Comparison of ENCODE assay signal across 8 mouse cellular contexts in the genomic region with DNA sequence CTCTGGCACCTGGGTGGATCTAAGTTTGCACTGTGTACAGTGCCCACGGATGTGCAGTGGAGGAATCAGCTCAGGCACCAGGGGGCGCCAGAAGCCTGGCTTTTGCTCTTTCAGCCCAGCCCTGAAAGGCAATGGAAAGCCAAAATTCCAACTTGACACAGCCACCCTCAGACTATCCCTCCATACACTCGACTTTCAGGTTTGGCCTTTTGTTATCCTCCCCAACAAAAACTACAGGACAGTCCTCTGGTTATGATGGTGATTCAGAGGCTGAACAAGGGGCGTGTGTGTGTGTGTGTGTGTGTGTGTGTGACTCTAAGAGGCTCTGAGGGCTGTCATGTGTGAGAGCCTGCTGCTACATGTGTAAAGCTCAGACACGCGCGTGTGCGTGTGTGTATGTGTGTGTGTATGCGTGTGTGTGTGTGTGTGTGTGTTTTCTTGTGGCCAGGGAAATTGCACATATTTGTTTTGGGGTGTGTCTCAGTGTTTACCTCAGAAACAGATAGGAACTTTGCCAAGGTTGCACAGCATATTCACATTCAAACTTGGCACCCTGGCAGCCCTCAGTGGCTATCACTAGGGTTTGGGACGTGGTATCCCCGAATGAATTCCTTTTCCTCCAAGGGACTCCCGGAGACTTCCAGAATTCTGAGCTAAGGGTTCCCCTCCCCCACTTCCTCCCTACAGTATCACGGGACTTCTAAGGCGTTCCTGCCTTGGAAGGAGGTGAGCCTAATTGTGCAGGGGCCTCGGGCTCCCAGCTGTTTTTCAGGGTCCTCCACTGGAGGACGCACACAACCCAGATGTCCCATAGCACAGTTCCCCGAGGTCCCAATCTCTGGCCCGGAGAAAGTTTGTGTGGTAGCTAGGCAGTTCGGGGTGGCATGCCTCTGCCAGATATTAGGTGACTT. TPM values are rescaled to one million over a fixed set of nuclear protein-coding genes. Genes with fewer than 3 reads are reported as not detected.
DNase-seq lines count a peak whose midpoint lies in the region; ATAC-seq and TF ChIP-seq lines count a peak whose summit lies in the region.

No protein-coding gene starts in this region.

- H3K9me3 ChIP-seq in MEL (replicated peaks; ENCODE audit: insufficient read depth, low read length): no peaks in the 10 kb centered on the region
- no peaks in the 10 kb centered on the region for H3K9me3 ChIP-seq in forebrain, embryonic 16.5 days (ENCODE audit: control insufficient read depth, low read length)

- DNase-seq in MEL (ENCODE audit: low read depth, low spot score): peak; percentile 87
- peak; percentile 90 to 94 for DNase-seq in cerebellum, adult 18-20 months
- peak; percentile 95 for DNase-seq in heart, postnatal 4 days
- peak; percentile 87 to 91 for DNase-seq in layer of hippocampus, postnatal 10 days (ENCODE audit: low spot score in 2 of 2)
- DNase-seq in lung, postnatal 14 days: peak; percentile 97
- peak; percentile 88 for DNase-seq in ovary, postnatal 36 days (ENCODE audit: low spot score)
- peak; percentile 91 for DNase-seq in thymus, postnatal 25 days

- no peak for TF ChIP-seq POLR2A in MEL (IDR thresholded peaks at IDR 0.05; ENCODE audit: control insufficient read depth in 1 of 2, insufficient read depth in 1 of 2, low read depth in 1 of 2, low read length in 2 of 2, poor library complexity in 1 of 2)

- TF ChIP-seq RAD21 in MEL (IDR thresholded peaks at IDR 0.05; ENCODE audit: low read depth, low read length): peak; percentile 94

- peak in 1 of 2 experiments; percentile 17; a peak in 1 of 4 replicates for TF ChIP-seq EP300 in MEL (IDR thresholded peaks at IDR 0.05; ENCODE audit: low read depth in 1 of 2, low read length in 2 of 2)

- H3K4me2 ChIP-seq in forebrain, embryonic 16.5 days (ENCODE audit: low read length): peak overlapping the region; percentile 55

- peaks cover 2 to 11% of the 10 kb centered on the region in 2 experiments; a peak in 3 of 4 replicates for H3K4me1 ChIP-seq in MEL (ENCODE audit: control insufficient read depth in 1 of 2, insufficient read depth in 2 of 2, low read length in 2 of 2)
- peaks cover 18% of the 10 kb centered on the region for H3K4me1 ChIP-seq in forebrain, embryonic 16.5 days (replicated peaks; ENCODE audit: control insufficient read depth, insufficient read depth, low read length)

- peaks cover 21% of the 10 kb centered on the region for H3K79me2 ChIP-seq in MEL (ENCODE audit: control insufficient read depth, insufficient read depth, low read length, poor library complexity)

- TF ChIP-seq CTCF in MEL (IDR thresholded peaks at IDR 0.05 in 2 of 3, conservative IDR thresholded peaks at IDR 0.05 in 1 of 3; ENCODE audit: control insufficient read depth in 1 of 3, insufficient read depth in 1 of 3, low read depth in 2 of 3, low read length in 3 of 3, poor library complexity in 1 of 3, severe bottlenecking in 1 of 3): peak; percentile 87 to 97 (median 95)

- H3K4me3 ChIP-seq in MEL (ENCODE audit: control insufficient read depth in 1 of 2, insufficient read depth in 1 of 2, low read depth in 2 of 2, low read length in 2 of 2): peak overlapping the region; percentile 98
- H3K4me3 ChIP-seq in forebrain, embryonic 16.5 days (replicated peaks; ENCODE audit: low read length): peak overlapping the region; percentile 38

- peak overlapping the region; percentile 95 for H3K9ac ChIP-seq in MEL (ENCODE audit: control insufficient read depth, low read depth, low read length, poor library complexity, severe bottlenecking)
- peak overlapping the region; percentile 49; the same call in 1 of the 2 replicates for H3K9ac ChIP-seq in forebrain, embryonic 16.5 days (replicated peaks; ENCODE audit: low read depth, low read length)

- H3K36me3 ChIP-seq in MEL (ENCODE audit: control insufficient read depth in 1 of 2, insufficient read depth in 2 of 2, low read length in 2 of 2): peaks cover 0 to 3% of the 10 kb centered on the region in 2 experiments; a peak in 2 of 4 replicates
- H3K36me3 ChIP-seq in forebrain, embryonic 16.5 days (ENCODE audit: control insufficient read depth, insufficient read depth): no peaks in the 10 kb centered on the region

- 5% methylated on average over 19 of the region's 19 CpGs for WGBS in forebrain, embryonic 16.5 days

- H3K27ac ChIP-seq in MEL (ENCODE audit: control insufficient read depth, low read depth, low read length): peak overlapping the region; percentile 93
- no peak overlapping the region for H3K27ac ChIP-seq in forebrain, embryonic 16.5 days (ENCODE audit: low read length)

- ATAC-seq in forebrain, embryonic 16.5 days: peak; percentile 87

- no peaks in the 10 kb centered on the region for H3K27me3 ChIP-seq in MEL (ENCODE audit: control insufficient read depth in 1 of 2, insufficient read depth in 2 of 2, low read length in 2 of 2)
- peaks cover 23% of the 10 kb centered on the region; the same call in 1 of the 2 replicates for H3K27me3 ChIP-seq in forebrain, embryonic 16.5 days (replicated peaks; ENCODE audit: control insufficient read depth, insufficient read depth, low read length)

TF ChIP-seq in MEL, 35 proteins besides CTCF, POLR2A, EP300 and RAD21 (continues in another document):
- TF ChIP-seq NELFE (IDR thresholded peaks at IDR 0.05; ENCODE audit: low read depth, low read length): no peak
- 0 out of 2 replicates have a peak, but pooled peaks have one; percentile 42 for TF ChIP-seq RCOR1 (IDR thresholded peaks at IDR 0.05; ENCODE audit: low read depth, low read length)
- TF ChIP-seq UBTF (IDR thresholded peaks at IDR 0.05; ENCODE audit: borderline replicate concordance, insufficient read depth, low read depth, low read length): no peak
- TF ChIP-seq TCF12 (IDR thresholded peaks at IDR 0.05; ENCODE audit: low read depth, low read length): no peak
- no peak for TF ChIP-seq NRF1 (IDR thresholded peaks at IDR 0.05; ENCODE audit: insufficient read depth, low read depth, low read length, poor library complexity, severe bottlenecking)
- no peak for TF ChIP-seq E2F4 (IDR thresholded peaks at IDR 0.05; ENCODE audit: borderline replicate concordance, low read depth, low read length)
- TF ChIP-seq MEF2A (IDR thresholded peaks at IDR 0.05; ENCODE audit: extremely low read depth, insufficient replicate concordance, low read depth, low read length, poor library complexity, severe bottlenecking): no peak
- no peak for TF ChIP-seq MAFK (IDR thresholded peaks at IDR 0.05; ENCODE audit: borderline replicate concordance, low read depth, low read length)
- no peak for TF ChIP-seq ZKSCAN1 (IDR thresholded peaks at IDR 0.05; ENCODE audit: low read depth, low read length)
- 0 out of 2 replicates have a peak, but pooled peaks have one; percentile 50 for TF ChIP-seq MAZ (IDR thresholded peaks at IDR 0.05; ENCODE audit: low read depth, low read length)
- peak; percentile 76 for TF ChIP-seq MXI1 (IDR thresholded peaks at IDR 0.05; ENCODE audit: low read depth, low read length)
- TF ChIP-seq GABPA (IDR thresholded peaks at IDR 0.05; ENCODE audit: low read depth, low read length): no peak
- peak; percentile 76 for TF ChIP-seq SIN3A (IDR thresholded peaks at IDR 0.05; ENCODE audit: low read length)
- TF ChIP-seq USF2 (IDR thresholded peaks at IDR 0.05; ENCODE audit: borderline replicate concordance in 1 of 2, insufficient read depth in 1 of 2, low read depth in 1 of 2, low read length in 2 of 2): no peak
- TF ChIP-seq ZC3H11A (IDR thresholded peaks at IDR 0.05; ENCODE audit: low read depth, low read length): peak; percentile 85
- no peak for TF ChIP-seq JUND (IDR thresholded peaks at IDR 0.05; ENCODE audit: low read depth, low read length)
- TF ChIP-seq ELF1 (IDR thresholded peaks at IDR 0.05; ENCODE audit: low read depth, low read length): no peak
- peak; percentile 94 for TF ChIP-seq SMC3 (IDR thresholded peaks at IDR 0.05; ENCODE audit: low read depth, low read length)
- TF ChIP-seq POLR2AphosphoS2 (IDR thresholded peaks at IDR 0.05; ENCODE audit: low read length): no peak
- no peak for TF ChIP-seq ZMIZ1 (IDR thresholded peaks at IDR 0.05; ENCODE audit: low read depth, low read length)
- TF ChIP-seq MAX (IDR thresholded peaks at IDR 0.05; ENCODE audit: low read length): peak; percentile 55; the same call in 1 of the 2 replicates
- peak; percentile 78 for TF ChIP-seq BHLHE40 (IDR thresholded peaks at IDR 0.05; ENCODE audit: borderline replicate concordance, low read depth, low read length)
- peak; percentile 7; the same call in 1 of the 2 replicates for TF ChIP-seq GATA1 (IDR thresholded peaks at IDR 0.05; ENCODE audit: low read depth, low read length)

RNA-seq across cellular contexts. Expression of a gene that starts 0.7 kb away (rescaled TPM):
- 31.1 and 34.9 TPM in 2 replicates for total RNA-seq in MEL (2012; rRNA removed)
- 10 to 100 TPM in 1 of 2 experiments, not detected in 1; 50.2 TPM for polyA plus RNA-seq in MEL (2012; ENCODE audit: insufficient read depth in 1 of 2, insufficient read length in 2 of 2, low read depth in 1 of 2, low replicate concordance in 2 of 2, missing spikeins in 1 of 2)
- polyA plus RNA-seq in forebrain, embryonic 16.5 days (2015; fragmentation: Nextera tagmentation; extraction: Ambion mirVana): 4.3 and 5.1 TPM in 2 replicates
- 10 to 100 TPM; 41.7 to 42.1 TPM for total RNA-seq in heart, postnatal 4 days (2021)
- 1 to 10 TPM; 6.9 to 7.1 TPM for total RNA-seq in layer of hippocampus, postnatal 10 days (2021)

RNA-seq across cellular contexts. Expression of a gene that starts 21.2 kb away (rescaled TPM):
- 0.33 and 0.42 TPM in 2 replicates for total RNA-seq in MEL (2012; rRNA removed)
- under 1 TPM in 1 of 2 experiments, not detected in 1; 0.39 TPM for polyA plus RNA-seq in MEL (2012; ENCODE audit: insufficient read depth in 1 of 2, insufficient read length in 2 of 2, low read depth in 1 of 2, low replicate concordance in 2 of 2, missing spikeins in 1 of 2)
- 114 and 117 TPM in 2 replicates for polyA plus RNA-seq in forebrain, embryonic 16.5 days (2015; fragmentation: Nextera tagmentation; extraction: Ambion mirVana)
- 10 to 100 TPM; 68.8 to 73.0 TPM for total RNA-seq in heart, postnatal 4 days (2021)
- 100 to 1,000 TPM; 263 to 291 TPM for total RNA-seq in layer of hippocampus, postnatal 10 days (2021)

RNA-seq across cellular contexts. Expression of a gene that starts 24.6 kb away (rescaled TPM):
- 11.8 and 12.1 TPM in 2 replicates for total RNA-seq in MEL (2012; rRNA removed)
- polyA plus RNA-seq in MEL (2012; ENCODE audit: insufficient read depth in 1 of 2, insufficient read length in 2 of 2, low read depth in 1 of 2, low replicate concordance in 2 of 2, missing spikeins in 1 of 2): 10 to 100 TPM in 1 of 2 experiments, not detected in 1; 13.9 TPM
- 5.7 and 7.0 TPM in 2 replicates for polyA plus RNA-seq in forebrain, embryonic 16.5 days (2015; fragmentation: Nextera tagmentation; extraction: Ambion mirVana)
- total RNA-seq in heart, postnatal 4 days (2021): 1 to 10 TPM; 8.9 TPM
- total RNA-seq in layer of hippocampus, postnatal 10 days (2021): 1 to 10 TPM; 4.0 to 5.5 TPM

RNA-seq across cellular contexts. Expression of a gene that starts 26.3 kb away (rescaled TPM):
- total RNA-seq in MEL (2012; rRNA removed): 29.1 and 36.1 TPM in 2 replicates
- 10 to 100 TPM in 1 of 2 experiments, not detected in 1; 37.1 TPM for polyA plus RNA-seq in MEL (2012; ENCODE audit: insufficient read depth in 1 of 2, insufficient read length in 2 of 2, low read depth in 1 of 2, low replicate concordance in 2 of 2, missing spikeins in 1 of 2)
- polyA plus RNA-seq in forebrain, embryonic 16.5 days (2015; fragmentation: Nextera tagmentation; extraction: Ambion mirVana): 3.9 and 4.5 TPM in 2 replicates
- 10 to 100 TPM; 13.5 to 14.9 TPM for total RNA-seq in heart, postnatal 4 days (2021)
- 10 to 100 TPM; 32.3 to 36.2 TPM for total RNA-seq in layer of hippocampus, postnatal 10 days (2021)

Comparison
In these comparisons a context has a peak if more than half of its experiments do, and no peak if none do; other contexts are left out.
1. RNA of a gene that starts 21.2 kb away (total RNA-seq): 263 to 291 TPM in layer of hippocampus, postnatal 10 days and 68.8 to 73.0 TPM in heart, postnatal 4 days; 0.33 to 0.42 TPM in MEL; every median in the first group is over 10 times any median in the second.
2. Peak in every context shown above with its lines, with median percentiles within 50 percentile points of each other: DNase-seq.